Mouse (Mus musculus) kidney, adult 18-20 months (tissue): Measurements from ENCODE around the gene Chst12.

Experiments
- DNase-seq: peaks from one replicate; pipeline ENCODE4 v3.0.0; 2021

Chst12 gene

GRCm38 (mm10) chr5:140572611-140573010, 67.3 kb downstream of the Chst12 start:
- peak; percentile 36 for DNase-seq
